Mouse (Mus musculus) hindbrain, embryonic 15.5 days (tissue): ENCODE measurements around the gene Anapc4. TPM values are rescaled to one million over a fixed set of nuclear protein-coding genes. Genes with fewer than 3 reads are reported as not detected.

Experiments used
- ATAC-seq: fragments of 200-750 bp; cut with Nextera tagmentation; 2 replicates; pipeline ENCODE4 v1.8.0; 2017; ENCODE audit warnings: low read depth, moderate number of reproducible peaks, moderate TSS enrichment; ENCODE audit not compliant: low FRiP score
- H3K27ac ChIP-seq: fragments of 300-500 bp; sonication (generic); replicated peaks from 2 replicates; pipeline ENCODE4 v1.5.1; 2015; ENCODE audit warnings: mild to moderate bottlenecking, inconsistent platforms
- H3K27me3 ChIP-seq: fragments of 300-500 bp; sonication (generic); 2 replicates; pipeline ENCODE4 v1.6.1; 2015; ENCODE audit warnings: control low read depth, inconsistent platforms
- H3K36me3 ChIP-seq: fragments of 300-500 bp; sonication (generic); 2 replicates; pipeline ENCODE4 v1.6.1; 2015; ENCODE audit warnings: control low read depth, inconsistent platforms
- H3K4me1 ChIP-seq: fragments of 300-500 bp; sonication (generic); replicated peaks from 2 replicates; pipeline ENCODE4 v1.6.1; 2015; ENCODE audit warnings: control low read depth, inconsistent platforms
- H3K4me2 ChIP-seq: fragments of 300-500 bp; sonication (generic); 2 replicates; pipeline ENCODE4 v1.6.1; 2015; ENCODE audit warnings: moderate library complexity, mild to moderate bottlenecking, inconsistent platforms
- H3K4me3 ChIP-seq: fragments of 300-500 bp; sonication (generic); 2 replicates; pipeline ENCODE4 v1.5.1; 2015; ENCODE audit warnings: mild to moderate bottlenecking, inconsistent platforms
- H3K9ac ChIP-seq: fragments of 300-500 bp; sonication (generic); 2 replicates; pipeline ENCODE4 v1.6.1; 2015; ENCODE audit warnings: inconsistent platforms
- H3K9me3 ChIP-seq: fragments of 300-500 bp; sonication (generic); 2 replicates; pipeline ENCODE4 v1.6.1; 2016; ENCODE audit warnings: control low read depth, inconsistent platforms
- whole genome bisulfite sequencing: fragments of 180-500 bp; shearing (Covaris S2); methylation state at CpG from one replicate; pipeline ENCODE4 v1.1.7; 2015; 5-methylcytosine and 5-hydroxymethylcytosine counted together
- polyA plus RNA-seq: library from polyadenylated mRNA; unstranded; fragments of >200 nt; fragmentation: Nextera tagmentation; extraction: Ambion mirVana; gene quantifications from 2 replicates; pipeline ENCODE4 v1.2.1, GENCODE M21; 2015

Anapc4 gene
- polyA plus RNA-seq, 1 experiment from 2014 or later: 99.4 TPM

GRCm38 (mm10) chr5:52911286-52911870, 77.6 kb downstream of the Anapc4 start:
- H3K36me3 ChIP-seq: no peaks in the 10 kb centered on the region
- H3K27ac ChIP-seq: no peak overlapping the region
- no peak for ATAC-seq
- H3K4me2 ChIP-seq: no peak overlapping the region
- no peak overlapping the region for H3K9ac ChIP-seq
- no peaks in the 10 kb centered on the region for H3K27me3 ChIP-seq
- H3K4me1 ChIP-seq: no peaks in the 10 kb centered on the region
- WGBS: 89% methylated on average over 10 of the region's 10 CpGs
- no peak overlapping the region for H3K4me3 ChIP-seq
- no peaks in the 10 kb centered on the region for H3K9me3 ChIP-seq

DNA sequence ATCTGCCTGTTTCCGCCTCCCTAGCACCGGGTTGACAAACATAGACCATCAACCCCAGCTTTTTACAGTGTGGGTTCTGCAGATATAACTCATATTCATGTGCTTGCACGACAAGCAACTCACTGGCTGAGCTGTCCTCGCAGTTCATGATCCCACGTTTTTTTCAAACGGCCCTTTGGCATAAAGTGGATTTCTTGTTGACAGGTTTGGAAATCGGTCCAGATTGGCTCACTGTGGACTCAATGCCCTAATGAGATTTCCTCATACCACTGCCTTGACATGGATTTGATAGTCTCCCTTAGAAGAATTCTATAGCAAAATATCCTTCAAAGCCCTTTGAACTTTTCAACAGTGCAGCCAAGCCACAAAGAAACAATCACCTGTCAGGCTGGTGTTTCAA, 79.9 kb downstream of the Anapc4 start:
- H3K4me2 ChIP-seq: no peak overlapping the region
- no peak for ATAC-seq
- H3K36me3 ChIP-seq: no peaks in the 10 kb centered on the region
- H3K27ac ChIP-seq: no peak overlapping the region
- no peaks in the 10 kb centered on the region for H3K27me3 ChIP-seq
- 83% methylated on average over 7 of the region's 7 CpGs for WGBS
- H3K4me3 ChIP-seq: no peak overlapping the region
- H3K9ac ChIP-seq: no peak overlapping the region
- H3K4me1 ChIP-seq: no peaks in the 10 kb centered on the region
- H3K9me3 ChIP-seq: no peaks in the 10 kb centered on the region

DNA sequence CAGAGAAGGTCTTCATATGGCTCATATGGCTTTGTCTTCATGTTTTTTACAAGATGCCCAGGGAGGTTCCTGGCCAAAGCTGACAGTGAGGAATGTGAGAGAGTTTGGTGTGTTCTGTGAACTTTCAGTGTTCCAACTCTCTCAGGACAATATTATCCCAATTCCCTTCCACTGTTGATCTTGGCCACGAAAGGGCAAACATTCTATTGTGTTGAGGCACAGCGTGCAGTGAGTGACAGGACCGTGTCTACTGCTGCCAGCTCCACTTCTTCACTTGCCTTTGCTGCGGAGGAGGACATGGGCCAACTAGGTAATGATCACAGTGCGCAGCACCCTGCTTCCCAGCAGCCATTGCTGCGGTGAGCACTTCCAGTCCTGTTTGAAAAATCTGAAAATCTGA, 82.4 kb downstream of the Anapc4 start:
- no peaks in the 10 kb centered on the region for H3K4me1 ChIP-seq

More for the DNA sequence above, 82.4 kb downstream of the Anapc4 start:
- 80% methylated on average over 6 of the region's 6 CpGs for WGBS
- H3K4me3 ChIP-seq: no peak overlapping the region
- no peak overlapping the region for H3K9ac ChIP-seq
- H3K27me3 ChIP-seq: no peaks in the 10 kb centered on the region
- no peaks in the 10 kb centered on the region for H3K9me3 ChIP-seq
- ATAC-seq: no peak
- no peak overlapping the region for H3K4me2 ChIP-seq
- no peaks in the 10 kb centered on the region for H3K36me3 ChIP-seq
- no peak overlapping the region for H3K27ac ChIP-seq

Other genes starting within 250 kb of the Anapc4 start
- gene Sepsecs, start 164.3 kb upstream of the Anapc4 start, polyA plus RNA-seq: 6.8 and 7.4 TPM in 2 replicates
- gene Pi4k2b, start 92.4 kb upstream of the Anapc4 start, polyA plus RNA-seq: 4.9 and 5.4 TPM in 2 replicates
- 10.7 and 11.7 TPM in 2 replicates for gene Zcchc4, start 58.6 kb upstream of the Anapc4 start, polyA plus RNA-seq
- gene Slc34a2, start 204.1 kb downstream of the Anapc4 start, polyA plus RNA-seq: 0.05 and 0.17 TPM in 2 replicates